Mouse (Mus musculus) right cerebral cortex, adult 2 months (tissue): ENCODE data around the gene Sorl1.

ENCODE experiments used
- DNase-seq, 2 experiments: peaks; one replicate each; pipeline ENCODE4 v3.0.0; 2021 to 2022; ENCODE audit warnings: low spot score in 2 of 2

The Sorl1 gene

GRCm38 (mm10) chr9:42122441-42122840 lies 1.7 kb downstream of the Sorl1 start:
- DNase-seq, result no peak

GRCm38 (mm10) chr9:42121631-42122354 lies 2.3 kb downstream of the Sorl1 start:
- no peak for DNase-seq

GRCm38 (mm10) chr9:42116418-42117056 lies 7.6 kb downstream of the Sorl1 start:
- no peak for DNase-seq

GRCm38 (mm10) chr9:42115078-42115477 lies 9.0 kb downstream of the Sorl1 start:
- DNase-seq, result no peak

GRCm38 (mm10) chr9:42113316-42113715 lies 10.8 kb downstream of the Sorl1 start:
- no peak for DNase-seq

- no peak for DNase-seq
Measured at GRCm38 (mm10) chr9:42112691-42113090, 11.4 kb downstream of the Sorl1 start.

GRCm38 (mm10) chr9:42111256-42111655 lies 12.8 kb downstream of the Sorl1 start:
- DNase-seq, result no peak

- no peak for DNase-seq
Measured at GRCm38 (mm10) chr9:42109837-42110451, 14.2 kb downstream of the Sorl1 start.

- DNase-seq, result no peak
Measured at GRCm38 (mm10) chr9:42109131-42109530, 15.0 kb downstream of the Sorl1 start.

- DNase-seq, result peak in 1 of 2 experiments; percentile 71
Measured at GRCm38 (mm10) chr9:42108369-42108951, 15.6 kb downstream of the Sorl1 start.

GRCm38 (mm10) chr9:42107062-42107461 lies 17.0 kb downstream of the Sorl1 start:
- no peak for DNase-seq

GRCm38 (mm10) chr9:42106305-42106704 lies 17.8 kb downstream of the Sorl1 start:
- DNase-seq, result no peak

- DNase-seq, result no peak
Measured at GRCm38 (mm10) chr9:42103546-42103945, 20.6 kb downstream of the Sorl1 start.

GRCm38 (mm10) chr9:42102013-42102412 lies 22.1 kb downstream of the Sorl1 start:
- DNase-seq, result no peak

GRCm38 (mm10) chr9:42101266-42101665 lies 22.8 kb downstream of the Sorl1 start:
- DNase-seq, result no peak

GRCm38 (mm10) chr9:42100618-42101210 lies 23.4 kb downstream of the Sorl1 start:
- DNase-seq, result no peak

GRCm38 (mm10) chr9:42098474-42099121 lies 25.5 kb downstream of the Sorl1 start:
- DNase-seq, result no peak

GRCm38 (mm10) chr9:42097731-42098473 lies 26.2 kb downstream of the Sorl1 start:
- no peak for DNase-seq

- no peak for DNase-seq
Measured at GRCm38 (mm10) chr9:42097006-42097730, 26.9 kb downstream of the Sorl1 start.

GRCm38 (mm10) chr9:42094752-42095151 lies 29.3 kb downstream of the Sorl1 start:
- DNase-seq, result no peak
